Mouse (Mus musculus): ENCODE results near the gene Fam117b. TPM values are rescaled to one million over a fixed set of nuclear protein-coding genes. Genes with fewer than 3 reads are reported as not detected.

The Fam117b gene
- total and polyA plus RNA-seq, 3 experiments = 11.2 to 15.5 TPM; not detected in 1

GRCm38 (mm10) chr1:59930926-59931325 lies 18.1 kb downstream of the Fam117b start:
- no peak overlapping the region for H3K9ac ChIP-seq (ENCODE audit: control insufficient read depth, low read depth, low read length, poor library complexity, severe bottlenecking)
- H3K9me3 ChIP-seq (replicated peaks; ENCODE audit: insufficient read depth, low read length) = no peaks in the 10 kb centered on the region
- H3K27ac ChIP-seq (ENCODE audit: control insufficient read depth, low read depth, low read length) = no peak overlapping the region
- no peak overlapping the region for H3K4me3 ChIP-seq (ENCODE audit: control insufficient read depth in 1 of 2, insufficient read depth in 1 of 2, low read depth in 2 of 2, low read length in 2 of 2)
- no peaks in the 10 kb centered on the region for H3K27me3 ChIP-seq (ENCODE audit: control insufficient read depth in 1 of 2, insufficient read depth in 2 of 2, low read length in 2 of 2)
- H3K4me1 ChIP-seq (ENCODE audit: control insufficient read depth in 1 of 2, insufficient read depth in 2 of 2, low read length in 2 of 2) = no peaks in the 10 kb centered on the region; a peak in 1 of 4 replicates
- no peak for TF ChIP-seq MAX (IDR thresholded peaks at IDR 0.05; ENCODE audit: low read length)
- TF ChIP-seq KAT2A (conservative IDR thresholded peaks at IDR 0.05; ENCODE audit: low read depth, low read length) = no peak
- TF ChIP-seq UBTF (IDR thresholded peaks at IDR 0.05; ENCODE audit: borderline replicate concordance, insufficient read depth, low read depth, low read length) = no peak
- TF ChIP-seq MYC (IDR thresholded peaks at IDR 0.05; ENCODE audit: low read depth, low read length) = no peak
- TF ChIP-seq ZMIZ1 (IDR thresholded peaks at IDR 0.05; ENCODE audit: low read depth, low read length) = no peak
- no peak for TF ChIP-seq MYB (IDR thresholded peaks at IDR 0.05; ENCODE audit: low read depth, low read length)
- no peak for TF ChIP-seq RCOR1 (IDR thresholded peaks at IDR 0.05; ENCODE audit: low read depth, low read length)
- no peak for TF ChIP-seq POLR2A (IDR thresholded peaks at IDR 0.05; ENCODE audit: control insufficient read depth in 1 of 2, insufficient read depth in 1 of 2, low read depth in 1 of 2, low read length in 2 of 2, poor library complexity in 1 of 2)
- H3K36me3 ChIP-seq (ENCODE audit: control insufficient read depth in 1 of 2, insufficient read depth in 2 of 2, low read length in 2 of 2) = peaks cover 0 to 4% of the 10 kb centered on the region in 2 experiments; a peak in 1 of 4 replicates
- H3K79me2 ChIP-seq (ENCODE audit: control insufficient read depth, insufficient read depth, low read length, poor library complexity) = peaks cover 27% of the 10 kb centered on the region
- no peak for DNase-seq (ENCODE audit: low read depth, low spot score)

DNA sequence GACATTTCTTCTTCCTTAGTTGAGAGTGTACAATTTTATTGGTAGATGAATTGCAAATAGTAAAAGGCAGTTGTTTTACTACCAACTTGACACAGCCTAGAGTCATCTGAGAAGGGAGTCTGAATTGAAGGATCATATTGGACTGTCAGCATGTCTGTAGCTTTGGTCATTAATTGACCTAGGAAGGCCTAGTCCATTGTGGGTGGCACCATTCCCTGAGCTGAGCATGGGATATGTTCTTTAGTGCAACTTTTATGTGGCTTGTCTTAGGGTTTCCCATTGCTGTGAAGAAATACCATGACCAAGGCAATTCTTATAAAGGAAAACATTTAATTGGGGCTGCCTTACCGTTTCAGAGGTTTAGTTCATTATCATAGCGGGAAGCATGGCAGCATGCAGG lies 20.2 kb downstream of the Fam117b start:
- Histone ChIP-seq H3K9ac (ENCODE audit: control insufficient read depth, low read depth, low read length, poor library complexity, severe bottlenecking) (no peak overlapping the region), H3K4me1 (ENCODE audit: control insufficient read depth in 1 of 2, insufficient read depth in 2 of 2, low read length in 2 of 2) (peaks cover 3% of the 10 kb centered on the region in 2 experiments; a peak in 3 of 4 replicates), H3K4me3 (ENCODE audit: control insufficient read depth in 1 of 2, insufficient read depth in 1 of 2, low read depth in 2 of 2, low read length in 2 of 2) (no peak overlapping the region), H3K27ac (ENCODE audit: control insufficient read depth, low read depth, low read length) (no peak overlapping the region), H3K36me3 (ENCODE audit: control insufficient read depth in 1 of 2, insufficient read depth in 2 of 2, low read length in 2 of 2) (peaks cover 0 to 7% of the 10 kb centered on the region in 2 experiments; a peak in 3 of 4 replicates), H3K27me3 (ENCODE audit: control insufficient read depth in 1 of 2, insufficient read depth in 2 of 2, low read length in 2 of 2) (no peaks in the 10 kb centered on the region), H3K9me3 (replicated peaks; ENCODE audit: insufficient read depth, low read length) (no peaks in the 10 kb centered on the region), H3K79me2 (ENCODE audit: control insufficient read depth, insufficient read depth, low read length, poor library complexity) (peaks cover 26% of the 10 kb centered on the region)
- DNase-seq (ENCODE audit: low read depth, low spot score) = no peak
- TF ChIP-seq POLR2A (IDR thresholded peaks at IDR 0.05; ENCODE audit: control insufficient read depth in 1 of 2, insufficient read depth in 1 of 2, low read depth in 1 of 2, low read length in 2 of 2, poor library complexity in 1 of 2) (no peak), MXI1 (IDR thresholded peaks at IDR 0.05; ENCODE audit: low read depth, low read length) (no peak), EP300 (IDR thresholded peaks at IDR 0.05; ENCODE audit: low read depth in 1 of 2, low read length in 2 of 2) (no peak), MAZ (IDR thresholded peaks at IDR 0.05; ENCODE audit: low read depth, low read length) (no peak), KAT2A (conservative IDR thresholded peaks at IDR 0.05; ENCODE audit: low read depth, low read length) (no peak), RAD21 (IDR thresholded peaks at IDR 0.05; ENCODE audit: low read depth, low read length) (no peak), MAX (IDR thresholded peaks at IDR 0.05; ENCODE audit: low read length) (no peak), USF2 (IDR thresholded peaks at IDR 0.05; ENCODE audit: borderline replicate concordance in 1 of 2, insufficient read depth in 1 of 2, low read depth in 1 of 2, low read length in 2 of 2) (no peak), TCF12 (IDR thresholded peaks at IDR 0.05; ENCODE audit: low read depth, low read length) (no peak), ZC3H11A (IDR thresholded peaks at IDR 0.05; ENCODE audit: low read depth, low read length) (no peak), USF1 (IDR thresholded peaks at IDR 0.05; ENCODE audit: low read depth, low read length) (no peak), MAFK (IDR thresholded peaks at IDR 0.05; ENCODE audit: borderline replicate concordance, low read depth, low read length) (no peak)
